Mouse (Mus musculus): ENCODE measurements at regions not wholly inside any gene's neighbourhood (a gene's known extent, or its start where the extent isn't known, plus 50 kb on each side); places are given as distances from the start of the nearest gene placed in this dataset.

DNA sequence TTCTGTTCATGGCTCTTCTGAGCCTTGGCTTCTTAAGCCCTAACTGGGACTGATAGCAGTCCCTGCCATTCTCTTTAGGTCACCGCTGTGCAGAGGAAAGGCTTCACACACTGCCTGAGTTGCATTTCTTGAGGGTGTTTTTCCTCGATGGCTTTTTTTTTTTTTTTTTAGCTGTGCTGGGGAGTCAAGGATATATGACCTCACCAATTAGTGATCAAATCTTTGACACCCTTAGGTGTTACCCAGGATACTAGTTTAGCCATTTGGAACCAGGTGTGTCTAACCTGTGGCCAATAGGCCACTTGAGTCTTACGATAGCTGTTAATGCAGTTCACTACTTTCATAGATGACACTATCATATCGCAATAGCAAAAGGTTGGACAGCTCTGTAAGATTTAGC, 1247.5 kb upstream of the A1bg start:
- TF ChIP-seq CTCF (IDR thresholded peaks at IDR 0.05; ENCODE audit: low read depth, low read length) (no peak), POLR2A (IDR thresholded peaks at IDR 0.05; ENCODE audit: extremely low read depth, insufficient read depth, low read length) (no peak)
